Mouse (Mus musculus): Measurements from ENCODE around the gene Rsph10b. TPM values are rescaled to one million over a fixed set of nuclear protein-coding genes. Genes with fewer than 3 reads are reported as not detected.

Rsph10b gene
- polyA plus RNA-seq, 1 experiment from 2014 or later: 0.14 TPM

DNA sequence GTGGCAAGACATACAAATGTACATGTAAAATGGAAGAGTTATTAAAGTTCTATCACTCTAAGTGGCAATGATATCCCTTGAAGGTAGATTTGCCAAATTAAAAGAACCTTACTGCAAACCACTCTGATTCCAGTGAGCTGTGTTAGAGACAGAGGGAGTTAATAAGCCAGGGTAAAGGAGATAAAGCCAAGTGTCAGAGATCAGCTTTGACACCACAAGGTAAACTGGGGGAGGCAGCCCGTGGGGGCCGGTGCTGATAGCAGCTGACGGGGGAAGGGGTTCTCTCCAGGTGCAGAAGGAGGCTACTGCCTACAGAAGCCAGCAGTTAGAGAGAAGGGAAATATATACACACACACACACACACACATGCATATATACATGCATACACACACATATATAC is 39.8 kb downstream of the Rsph10b start:
- TF ChIP-seq CTCF (IDR thresholded peaks at IDR 0.05): no peak
- ATAC-seq: no peak
- no peak for DNase-seq (ENCODE audit: low read depth, low spot score)
- in situ Hi-C loops (cut with MboI; ENCODE audit: low pct_unique_long_range_greater_than_20kb): no loop called here
- ChIA-PET CTCF (no interaction called here), POLR2A (no interaction called here)
- H3K27me3 ChIP-seq: no peaks in the 10 kb centered on the region

DNA sequence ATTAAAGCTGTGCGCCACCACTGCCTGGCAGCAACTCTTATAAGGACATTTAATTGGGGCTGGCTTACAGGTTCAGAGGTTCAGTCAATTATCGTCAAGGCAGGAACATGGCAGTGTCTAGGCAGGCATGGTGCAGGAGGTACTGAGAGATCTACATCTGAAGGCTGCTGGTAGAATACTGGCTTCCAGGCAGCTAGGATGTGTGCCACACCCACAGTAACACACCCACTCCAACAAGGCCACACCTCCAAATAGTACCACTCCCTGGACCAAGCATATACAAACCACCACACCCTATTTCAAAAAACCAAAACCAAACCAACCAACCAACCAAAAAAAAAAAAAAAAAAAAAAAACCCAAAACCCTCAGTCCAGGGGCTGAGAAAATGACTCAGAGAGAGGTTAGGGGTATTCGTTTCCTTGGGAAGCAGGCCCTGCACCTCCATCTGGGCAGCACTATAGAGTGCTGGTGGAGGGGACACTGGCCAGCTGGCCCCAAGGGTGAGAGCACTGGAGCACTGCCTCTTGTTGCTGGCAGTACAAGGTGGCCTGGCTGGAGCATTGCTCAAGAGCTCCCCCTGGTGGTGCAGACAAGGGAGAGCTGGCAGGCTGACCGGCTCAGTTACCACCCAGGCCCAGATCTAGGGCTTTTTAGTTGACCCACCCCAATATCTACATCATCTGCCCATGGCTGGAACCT is 42.2 kb downstream of the Rsph10b start:
- ATAC-seq (peak; percentile 77), DNase-seq (ENCODE audit: low read depth, low spot score) (no peak)
- POLR2A ChIA-PET: no interaction called here
- in situ Hi-C loops (cut with MboI; ENCODE audit: low pct_unique_long_range_greater_than_20kb): no loop called here
- CTCF ChIA-PET: interaction anchor here (1.3 to 2.2 kb wide), 3 partner anchors 12 to 43 kb away, joined by 3 to 7 read pairs (median 6); partner anchors contain the start of gene Rsph10b
- no peaks in the 10 kb centered on the region for H3K27me3 ChIP-seq
- TF ChIP-seq CTCF (IDR thresholded peaks at IDR 0.05): peak; percentile 80

DNA sequence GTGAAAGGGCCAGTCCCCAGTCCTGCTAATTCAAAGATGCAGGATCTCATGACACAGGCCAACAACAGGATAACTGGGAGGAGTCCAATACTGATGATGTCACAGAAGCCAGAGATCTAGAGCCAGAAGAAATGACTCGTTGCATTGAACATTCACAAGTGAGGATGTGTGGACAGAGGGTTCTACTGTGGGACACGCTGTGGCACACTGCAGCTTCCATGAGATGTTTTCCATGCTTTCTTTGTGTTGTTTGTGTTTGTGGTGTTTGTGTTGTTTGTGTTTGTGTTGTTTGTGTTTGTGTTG is 42.7 kb downstream of the Rsph10b start:
- no peak for TF ChIP-seq CTCF (IDR thresholded peaks at IDR 0.05)
- DNase-seq (ENCODE audit: low read depth, low spot score): no peak
- no peak for ATAC-seq
- ChIA-PET POLR2A (no interaction called here), CTCF (interaction anchor here (1.3 to 2.2 kb wide), 3 partner anchors 13 to 43 kb away, joined by 3 to 7 read pairs (median 6); partner anchors contain the start of gene Rsph10b)
- no peaks in the 10 kb centered on the region for H3K27me3 ChIP-seq
- in situ Hi-C loops (cut with MboI; ENCODE audit: low pct_unique_long_range_greater_than_20kb): no loop called here

- DNase-seq (ENCODE audit: low read depth, low spot score) (no peak), ATAC-seq (no peak)
- no peak for TF ChIP-seq CTCF (IDR thresholded peaks at IDR 0.05)
- in situ Hi-C loops (cut with MboI; ENCODE audit: low pct_unique_long_range_greater_than_20kb): no loop called here
- H3K27me3 ChIP-seq: no peaks in the 10 kb centered on the region
- POLR2A ChIA-PET: no interaction called here
- CTCF ChIA-PET: interaction anchor here (2.2 kb wide), 1 partner anchor 14 kb away, joined by 7 read pairs; no protein-coding TSS in a partner anchor
Observed at GRCm38 (mm10) chr5:143976232-143976631, 43.4 kb downstream of the Rsph10b start.

- in situ Hi-C loops (cut with MboI; ENCODE audit: low pct_unique_long_range_greater_than_20kb): no loop called here
- no peak for DNase-seq (ENCODE audit: low read depth, low spot score)
- ATAC-seq: no peak
- ChIA-PET POLR2A (no interaction called here), CTCF (no interaction called here)
- no peaks in the 10 kb centered on the region for H3K27me3 ChIP-seq
- no peak for TF ChIP-seq CTCF (IDR thresholded peaks at IDR 0.05)
Observed at GRCm38 (mm10) chr5:143976726-143977431, 44.0 kb downstream of the Rsph10b start.

GRCm38 (mm10) chr5:143980858-143981257 is 48.0 kb downstream of the Rsph10b start:
- ChIA-PET CTCF (no interaction called here), POLR2A (no interaction called here)
- no peak for TF ChIP-seq CTCF (IDR thresholded peaks at IDR 0.05)
- in situ Hi-C loops (cut with MboI; ENCODE audit: low pct_unique_long_range_greater_than_20kb): no loop called here
- no peak for ATAC-seq
- no peaks in the 10 kb centered on the region for H3K27me3 ChIP-seq
- DNase-seq (ENCODE audit: low read depth, low spot score): no peak

DNA sequence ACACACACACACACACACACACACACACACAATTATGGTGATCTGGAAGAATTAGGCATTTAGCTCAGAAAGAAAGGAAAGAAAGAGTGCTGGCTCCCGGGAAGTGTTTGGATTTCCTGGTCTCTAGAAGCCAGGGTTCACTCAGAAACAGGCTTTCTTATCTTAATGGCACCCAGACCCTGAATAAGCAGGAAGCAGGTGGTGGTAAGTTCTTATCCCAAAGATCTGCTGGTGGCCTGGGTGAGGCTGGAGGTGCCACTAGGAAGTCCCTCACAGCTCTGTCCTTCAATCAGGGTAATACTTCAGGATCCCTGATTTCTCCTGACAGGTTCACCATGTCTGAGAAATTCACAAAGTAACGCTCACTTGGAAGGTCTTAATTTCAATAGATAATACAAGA is 49.5 kb downstream of the Rsph10b start:
- in situ Hi-C loops (cut with MboI; ENCODE audit: low pct_unique_long_range_greater_than_20kb): no loop called here
- TF ChIP-seq CTCF (IDR thresholded peaks at IDR 0.05): no peak
- ATAC-seq: no peak
- ChIA-PET CTCF (interaction anchor here (1.0 kb wide), 1 partner anchor 12 kb away, joined by 3 read pairs; no protein-coding TSS in a partner anchor), POLR2A (interaction anchor here (0.7 kb wide), 1 partner anchor 277 kb away, joined by 3 read pairs; no protein-coding TSS in a partner anchor)
- DNase-seq (ENCODE audit: low read depth, low spot score): no peak
- no peaks in the 10 kb centered on the region for H3K27me3 ChIP-seq

DNA sequence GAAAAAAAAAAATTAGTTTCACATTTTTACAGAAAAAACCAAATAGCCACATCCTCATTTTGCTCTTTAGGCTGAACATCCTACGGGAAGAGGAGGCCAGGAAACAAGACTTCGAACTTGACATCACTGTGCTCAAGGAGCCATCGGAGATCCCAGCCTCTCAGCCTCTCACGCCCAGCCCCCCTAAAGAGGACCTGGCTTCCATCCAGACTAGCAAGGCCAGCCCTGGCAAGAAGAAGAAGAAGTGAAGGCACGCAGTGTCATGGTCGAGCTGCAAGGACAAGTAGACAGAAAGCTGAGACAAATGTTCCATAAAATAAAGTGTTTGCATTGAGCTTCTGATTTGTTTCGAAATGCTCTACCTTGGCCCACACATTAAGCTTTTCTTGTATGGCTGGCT is 52.5 kb downstream of the Rsph10b start:
- no peaks in the 10 kb centered on the region for H3K27me3 ChIP-seq
- POLR2A ChIA-PET: interaction anchor here (0.6 kb wide), 1 partner anchor 264 kb away, joined by 4 read pairs; no protein-coding TSS in a partner anchor
- CTCF ChIA-PET: no interaction called here
- in situ Hi-C loops (cut with MboI; ENCODE audit: low pct_unique_long_range_greater_than_20kb): no loop called here
- TF ChIP-seq CTCF (IDR thresholded peaks at IDR 0.05): no peak
- DNase-seq (ENCODE audit: low read depth, low spot score) (no peak), ATAC-seq (no peak)

DNA sequence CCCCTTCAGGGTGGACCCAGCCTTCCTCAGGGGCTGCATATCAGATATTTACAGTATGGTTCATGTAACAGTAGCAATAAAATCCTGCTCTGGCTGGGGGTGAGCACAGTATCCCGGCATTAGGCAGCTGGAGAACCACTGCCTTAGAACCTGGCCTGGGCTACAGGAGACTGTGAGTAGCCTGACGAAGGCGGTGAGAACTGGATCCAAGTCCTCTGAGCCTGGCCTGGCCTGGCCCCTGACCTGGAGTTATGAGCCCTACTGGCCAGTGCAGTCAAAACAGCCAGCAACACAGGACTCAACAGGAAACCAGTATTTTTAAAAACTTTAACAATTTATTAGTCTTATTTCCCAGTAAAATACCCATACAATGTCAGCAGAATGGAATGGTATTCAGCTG is 54.8 kb downstream of the Rsph10b start:
- CTCF ChIA-PET: interaction anchor here (2.9 kb wide), 1 partner anchor 12 kb away, joined by 14 read pairs; no protein-coding TSS in a partner anchor
- ATAC-seq: no peak

DNA sequence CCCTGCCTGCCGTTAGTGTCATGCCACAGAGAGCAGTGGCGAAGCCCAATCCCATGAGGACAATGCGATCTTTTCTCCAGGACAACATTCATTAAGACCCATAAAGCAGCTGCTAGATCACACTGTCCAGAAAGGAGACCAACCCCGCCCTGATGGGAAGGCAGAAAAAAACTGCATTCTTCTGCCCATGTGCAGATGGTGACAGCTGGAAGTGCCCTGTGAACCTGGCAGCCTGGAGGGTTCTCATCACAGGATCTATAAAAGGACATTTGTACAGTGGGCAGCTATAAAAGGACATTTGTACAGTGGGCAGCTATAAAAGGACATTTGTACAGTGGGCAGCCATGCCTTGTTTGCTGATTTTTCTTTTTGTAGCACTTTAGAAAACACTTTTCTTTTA is 56.2 kb downstream of the Rsph10b start:
- ATAC-seq (no peak), DNase-seq (ENCODE audit: low read depth, low spot score) (no peak)
- POLR2A ChIA-PET: no interaction called here
- in situ Hi-C loops (cut with MboI; ENCODE audit: low pct_unique_long_range_greater_than_20kb): no loop called here
- CTCF ChIA-PET: interaction anchor here (1.1 to 2.9 kb wide), 3 partner anchors 9 to 15 kb away, joined by 4 to 14 read pairs (median 6); no protein-coding TSS in a partner anchor
- TF ChIP-seq CTCF (IDR thresholded peaks at IDR 0.05): no peak
- H3K27me3 ChIP-seq: no peaks in the 10 kb centered on the region

More for the DNA sequence above, 54.8 kb downstream of the Rsph10b start:
- POLR2A ChIA-PET: no interaction called here
- DNase-seq (ENCODE audit: low read depth, low spot score): no peak
- H3K27me3 ChIP-seq: no peaks in the 10 kb centered on the region
- no peak for TF ChIP-seq CTCF (IDR thresholded peaks at IDR 0.05)
- in situ Hi-C loops (cut with MboI; ENCODE audit: low pct_unique_long_range_greater_than_20kb): no loop called here

GRCm38 (mm10) chr5:143990086-143990485 is 57.3 kb downstream of the Rsph10b start:
- DNase-seq (ENCODE audit: low read depth, low spot score) (no peak), ATAC-seq (no peak)
- in situ Hi-C loops (cut with MboI; ENCODE audit: low pct_unique_long_range_greater_than_20kb): no loop called here
- TF ChIP-seq CTCF (IDR thresholded peaks at IDR 0.05): no peak
- H3K27me3 ChIP-seq: no peaks in the 10 kb centered on the region
- POLR2A ChIA-PET: no interaction called here
- CTCF ChIA-PET: interaction anchor here (0.9 to 2.9 kb wide), 3 partner anchors 10 to 15 kb away, joined by 3 to 14 read pairs (median 7); no protein-coding TSS in a partner anchor
